ENCODE assay signal across 8 mouse cellular contexts in genomic region chr11:60540002-60540610, GRCm38 (mm10). TPM values are rescaled to one million over a fixed set of nuclear protein-coding genes. Genes with fewer than 3 reads are reported as not detected.
A peak's percentile ranks its signal among the peaks of the same experiment; 100 is the strongest.
DNase-seq lines count a peak whose midpoint lies in the region; ATAC-seq and TF ChIP-seq lines count a peak whose summit lies in the region.

No protein-coding gene starts in this region.

- H3K4me2 ChIP-seq in kidney, embryonic 14.5 days (replicated peaks; ENCODE audit: low read depth, low read length) = peak overlapping the region; percentile 95
- peak overlapping the region; percentile 93 for H3K4me2 ChIP-seq in stomach, postnatal 0 days (replicated peaks; ENCODE audit: low read depth)

- H3K36me3 ChIP-seq in heart, embryonic 10.5 days = peaks cover 25% of the 10 kb centered on the region
- peaks cover 31% of the 10 kb centered on the region; the same call in 1 of the 2 replicates for H3K36me3 ChIP-seq in kidney, embryonic 14.5 days (ENCODE audit: control insufficient read depth, insufficient read depth, low read length)
- peaks cover 6% of the 10 kb centered on the region; the same call in 1 of the 2 replicates for H3K36me3 ChIP-seq in stomach, postnatal 0 days (ENCODE audit: control insufficient read depth, insufficient read depth, low read length)

- no peak overlapping the region for H3K27ac ChIP-seq in heart, embryonic 10.5 days
- H3K27ac ChIP-seq in kidney, embryonic 14.5 days (ENCODE audit: low read depth, low read length) = no peak overlapping the region
- peak overlapping the region; percentile 19; the same call in 1 of the 2 replicates for H3K27ac ChIP-seq in stomach, postnatal 0 days (replicated peaks)

- no peak for TF ChIP-seq POLR2A in lung, adult 2 months (IDR thresholded peaks at IDR 0.05; ENCODE audit: borderline replicate concordance, extremely low read depth, low read depth, low read length)

- DNase-seq in layer of hippocampus, adult 18-20 months (ENCODE audit: low spot score in 2 of 2) = peak; percentile 19 to 64
- DNase-seq in layer of hippocampus, postnatal 25 days (ENCODE audit: extremely low spot score in 1 of 2, low spot score in 1 of 2) = no peak
- peak; percentile 64 to 66 for DNase-seq in adrenal gland, postnatal 36 days
- DNase-seq in heart, embryonic 10.5 days (ENCODE audit: low spot score) = no peak
- peak; percentile 16 for DNase-seq in lung, adult 2 months
- DNase-seq in stomach, postnatal 0 days (ENCODE audit: low spot score) = peak; percentile 50
- DNase-seq in cerebellum, adult 8-10 months = no peak

- no peaks in the 10 kb centered on the region for H3K9me3 ChIP-seq in heart, embryonic 10.5 days
- H3K9me3 ChIP-seq in kidney, embryonic 14.5 days (ENCODE audit: control insufficient read depth, low read length) = no peaks in the 10 kb centered on the region
- no peaks in the 10 kb centered on the region for H3K9me3 ChIP-seq in stomach, postnatal 0 days (ENCODE audit: control insufficient read depth, low read length)

- H3K27me3 ChIP-seq in heart, embryonic 10.5 days (ENCODE audit: insufficient read depth, poor library complexity, severe bottlenecking) = no peaks in the 10 kb centered on the region
- H3K27me3 ChIP-seq in kidney, embryonic 14.5 days (ENCODE audit: control insufficient read depth, insufficient read depth, low read length) = no peaks in the 10 kb centered on the region
- H3K27me3 ChIP-seq in stomach, postnatal 0 days (ENCODE audit: control insufficient read depth, insufficient read depth, low read length) = no peaks in the 10 kb centered on the region

- TF ChIP-seq EP300 in stomach, postnatal 0 days (optimal IDR thresholded peaks at IDR 0.05) = no peak

- H3K4me3 ChIP-seq in heart, embryonic 10.5 days = peak overlapping the region; percentile 98
- peak overlapping the region; percentile 98 for H3K4me3 ChIP-seq in kidney, embryonic 14.5 days (ENCODE audit: low read length)
- peak overlapping the region; percentile 23 for H3K4me3 ChIP-seq in lung, adult 2 months (replicated peaks; ENCODE audit: extremely low read depth, low read depth, low read length)
- H3K4me3 ChIP-seq in stomach, postnatal 0 days (ENCODE audit: low read depth, low read length) = peak overlapping the region; percentile 95

- H3K4me1 ChIP-seq in heart, embryonic 10.5 days = peaks cover 40% of the 10 kb centered on the region
- H3K4me1 ChIP-seq in kidney, embryonic 14.5 days (ENCODE audit: control insufficient read depth, insufficient read depth, low read length) = peaks cover 30% of the 10 kb centered on the region
- H3K4me1 ChIP-seq in lung, adult 2 months (ENCODE audit: control insufficient read depth, insufficient read depth, low read length) = peaks cover 22% of the 10 kb centered on the region
- peaks cover 8% of the 10 kb centered on the region for H3K4me1 ChIP-seq in stomach, postnatal 0 days (replicated peaks; ENCODE audit: control insufficient read depth, insufficient read depth)

- 13% methylated on average over 4 of the region's 4 CpGs for WGBS in heart, embryonic 10.5 days
- 6% methylated on average over 4 of the region's 4 CpGs for WGBS in kidney, embryonic 14.5 days
- WGBS in lung, adult 2 months = 4% methylated on average over 4 of the region's 4 CpGs
- WGBS in stomach, postnatal 0 days = 2% methylated on average over 4 of the region's 4 CpGs

- TF ChIP-seq CTCF in lung, adult 2 months (IDR thresholded peaks at IDR 0.05; ENCODE audit: insufficient read depth, low read length) = no peak
- no peak for TF ChIP-seq CTCF in stomach, postnatal 0 days (IDR thresholded peaks at IDR 0.05; ENCODE audit: low read depth)

- no peak for ATAC-seq in kidney, embryonic 14.5 days (ENCODE audit: low FRiP score, low TSS enrichment)
- ATAC-seq in stomach, postnatal 0 days (ENCODE audit: low FRiP score, low TSS enrichment) = no peak

- H3K9ac ChIP-seq in kidney, embryonic 14.5 days (ENCODE audit: low read depth, low read length) = peak overlapping the region; percentile 47; the same call in 1 of the 2 replicates
- 0 out of 2 replicates have a peak overlapping the region, but pooled peaks have one; percentile 24 for H3K9ac ChIP-seq in stomach, postnatal 0 days (ENCODE audit: low read length)

RNA-seq across cellular contexts. Expression of gene Alkbh5, which starts 3.9 kb away (rescaled TPM):
- total RNA-seq in layer of hippocampus, adult 18-20 months (2021) = 10 to 100 TPM; 62.2 to 63.2 TPM
- total RNA-seq in layer of hippocampus, postnatal 25 days (2021) = 10 to 100 TPM; 49.7 to 54.1 TPM
- total RNA-seq in adrenal gland, postnatal 36 days (2021) = 100 to 1,000 TPM in 1 of 2 experiments, 10 to 100 TPM in 1; 93.3 to 119 TPM
- 32.5 and 38.6 TPM in 2 replicates for polyA plus RNA-seq in heart, embryonic 10.5 days (2016; fragmentation: Nextera tagmentation; extraction: Ambion mirVana)
- polyA plus RNA-seq in kidney, embryonic 14.5 days (2014; fragmentation: Nextera tagmentation; extraction: Ambion mirVana) = 39.8 and 44.3 TPM in 2 replicates
- 28.0 and 28.3 TPM in 2 replicates for polyA plus RNA-seq in lung, adult 2 months (2012; rRNA removed)
- polyA plus RNA-seq in stomach, postnatal 0 days (2015; fragmentation: Nextera tagmentation; extraction: Ambion mirVana) = 25.7 and 26.3 TPM in 2 replicates

Comparison
In these comparisons a context has a peak if more than half of its experiments do, and no peak if none do; other contexts are left out.
1. DNase-seq: peak in layer of hippocampus, adult 18-20 months (2 of 2), adrenal gland, postnatal 36 days (2 of 2), lung, adult 2 months (single experiment) and stomach, postnatal 0 days (single experiment); none in layer of hippocampus, postnatal 25 days (0 of 2), heart, embryonic 10.5 days (single experiment) and cerebellum, adult 8-10 months (single experiment).
2. H3K4me3 ChIP-seq: peak in every context shown above with its lines; median percentile 98 in heart, embryonic 10.5 days; 98 in kidney, embryonic 14.5 days; 95 in stomach, postnatal 0 days; 23 in lung, adult 2 months.